Mouse (Mus musculus) liver, adult 2 months (tissue): ENCODE data around the gene Becn1.

ENCODE experiments used
- CTCF ChIP-seq: fragments of 200-500 bp; IDR thresholded peaks from 2 replicates; pipeline ENCODE4 v1.5.1; 2011; ENCODE audit warnings: low read depth, low read length, control low read depth
- POLR2A ChIP-seq: fragments of 200-500 bp; IDR thresholded peaks from 2 replicates; pipeline ENCODE4 v1.6.1; 2011; ENCODE audit warnings: low read length, control low read depth; ENCODE audit not compliant: insufficient read depth; ENCODE audit errors: extremely low read depth

- TF ChIP-seq CTCF: no peak
- TF ChIP-seq POLR2A: no peak
Observed at GRCm38 (mm10) chr11:101251031-101251430, 51.1 kb downstream of the Becn1 start.
